Mouse (Mus musculus) bone marrow macrophage, adult 2 months (primary cell): ENCODE results near the gene Smndc1.

Source experiments
- CTCF ChIP-seq: IDR thresholded peaks from 2 replicates; pipeline ENCODE4 v1.5.1; 2012; ENCODE audit warnings: low read depth, mild to moderate bottlenecking, low read length, moderate library complexity
- POLR2A ChIP-seq: IDR thresholded peaks from 2 replicates; pipeline ENCODE4 v1.6.1; 2012; ENCODE audit warnings: mild to moderate bottlenecking, low read depth, low read length, borderline replicate concordance

- TF ChIP-seq CTCF (no peak), POLR2A (no peak)
Measured at GRCm38 (mm10) chr19:53415198-53415597, 24.8 kb upstream of the Smndc1 start.
